Mouse (Mus musculus) thymus, adult 2 months (tissue): ENCODE measurements at regions not wholly inside any gene's neighbourhood (a gene's known extent, or its start where the extent isn't known, plus 50 kb on each side); places are given as distances from the start of the nearest gene placed in this dataset.

Experiments used
- DNase-seq: peaks from one replicate; pipeline ENCODE4 v3.0.0; 2021
- H3K27ac ChIP-seq: fragments of 200-500 bp; 2 replicates; pipeline ENCODE4 v1.5.1; 2012; ENCODE audit warnings: low read length, control low read depth; ENCODE audit not compliant: control insufficient read depth, insufficient read depth
- H3K27me3 ChIP-seq: fragments of 200-500 bp; 2 replicates; pipeline ENCODE4 v1.6.1; 2012; ENCODE audit warnings: mild to moderate bottlenecking, low read length, moderate library complexity, mixed read lengths; ENCODE audit not compliant: control insufficient read depth, insufficient read depth
- H3K36me3 ChIP-seq: fragments of 200-500 bp; 2 replicates; pipeline ENCODE4 v1.6.1; 2012; ENCODE audit warnings: mild to moderate bottlenecking, low read length, moderate library complexity; ENCODE audit not compliant: control insufficient read depth, insufficient read depth
- H3K4me1 ChIP-seq: fragments of 200-500 bp; replicated peaks from 2 replicates; pipeline ENCODE4 v1.6.1; 2012; ENCODE audit warnings: low read length; ENCODE audit not compliant: control insufficient read depth, insufficient read depth
- H3K4me3 ChIP-seq: fragments of 200-500 bp; 2 replicates; pipeline ENCODE4 v1.5.1; 2012; ENCODE audit warnings: mild to moderate bottlenecking, low read length, control low read depth, moderate library complexity; ENCODE audit not compliant: control insufficient read depth, insufficient read depth
- CTCF ChIP-seq: fragments of 200-500 bp; IDR thresholded peaks from 2 replicates; pipeline ENCODE4 v1.5.1; 2012; ENCODE audit warnings: mild to moderate bottlenecking, control low read depth, low read length, moderate library complexity, borderline replicate concordance; ENCODE audit not compliant: control insufficient read depth, poor library complexity, insufficient read depth; ENCODE audit errors: extremely low read depth
- POLR2A ChIP-seq: fragments of 200-500 bp; IDR thresholded peaks from 2 replicates; pipeline ENCODE4 v1.6.1; 2012; ENCODE audit warnings: mild to moderate bottlenecking, low read length, control low read depth, moderate library complexity; ENCODE audit not compliant: control insufficient read depth, poor library complexity, insufficient read depth; ENCODE audit errors: extremely low read depth
- WGBS: fragments of 180-500 bp; shearing (Covaris S2); methylation state at CpG from one replicate; pipeline ENCODE4 v1.1.7; 2018; 5-methylcytosine and 5-hydroxymethylcytosine counted together

GRCm38 (mm10) chr8:8131961-8132376 is 529.1 kb downstream of the Efnb2 start:
- TF ChIP-seq CTCF: no peak
- no peak for TF ChIP-seq POLR2A
- H3K4me3 ChIP-seq: no peak overlapping the region
- 69% methylated on average over 3 of the region's 3 CpGs for WGBS
- H3K36me3 ChIP-seq: no peaks in the 10 kb centered on the region
- H3K27me3 ChIP-seq: no peaks in the 10 kb centered on the region; the same call in 1 of the 2 replicates
- H3K4me1 ChIP-seq: no peaks in the 10 kb centered on the region
- DNase-seq: no peak
- no peak overlapping the region for H3K27ac ChIP-seq

- Histone ChIP-seq H3K36me3 (no peaks in the 10 kb centered on the region), H3K27ac (no peak overlapping the region), H3K4me1 (no peaks in the 10 kb centered on the region), H3K4me3 (no peak overlapping the region), H3K27me3 (no peaks in the 10 kb centered on the region; the same call in 1 of the 2 replicates)
- DNase-seq: no peak
- WGBS: 79% methylated on average over 2 of the region's 2 CpGs
- no peak for TF ChIP-seq POLR2A
- no peak for TF ChIP-seq CTCF
Observed at GRCm38 (mm10) chr8:8130806-8131205, 530.2 kb downstream of the Efnb2 start.

- no peak for DNase-seq
- Histone ChIP-seq H3K36me3 (no peaks in the 10 kb centered on the region), H3K4me3 (no peak overlapping the region), H3K4me1 (no peaks in the 10 kb centered on the region), H3K27ac (no peak overlapping the region), H3K27me3 (no peaks in the 10 kb centered on the region)
- WGBS: 75% methylated on average over 6 of the region's 6 CpGs
- TF ChIP-seq POLR2A (no peak), CTCF (no peak)
Observed at GRCm38 (mm10) chr8:8115595-8116429, 545.2 kb downstream of the Efnb2 start.

DNA sequence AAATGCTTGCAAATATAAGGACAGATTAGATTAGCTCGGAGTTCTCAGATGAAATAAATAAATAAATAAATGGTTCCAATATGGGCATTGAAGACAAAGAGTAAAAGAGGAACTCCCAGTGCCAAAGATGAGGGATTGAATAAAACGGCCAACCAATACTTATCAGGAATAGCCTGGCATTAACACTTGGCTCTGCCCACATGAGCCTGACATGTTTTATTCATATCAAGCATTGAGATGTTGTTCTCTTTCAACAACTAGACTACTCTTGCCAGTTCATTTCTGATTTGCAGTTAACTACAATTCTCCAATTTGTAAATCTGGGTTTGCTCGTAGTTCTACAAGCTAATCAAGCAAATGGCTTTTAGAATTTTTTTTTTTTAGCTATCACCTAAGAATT is 546.4 kb downstream of the Efnb2 start:
- WGBS: 89% methylated on average over 3 of the region's 3 CpGs
- TF ChIP-seq POLR2A (no peak), CTCF (no peak)
- H3K4me1 ChIP-seq: no peaks in the 10 kb centered on the region

DNA sequence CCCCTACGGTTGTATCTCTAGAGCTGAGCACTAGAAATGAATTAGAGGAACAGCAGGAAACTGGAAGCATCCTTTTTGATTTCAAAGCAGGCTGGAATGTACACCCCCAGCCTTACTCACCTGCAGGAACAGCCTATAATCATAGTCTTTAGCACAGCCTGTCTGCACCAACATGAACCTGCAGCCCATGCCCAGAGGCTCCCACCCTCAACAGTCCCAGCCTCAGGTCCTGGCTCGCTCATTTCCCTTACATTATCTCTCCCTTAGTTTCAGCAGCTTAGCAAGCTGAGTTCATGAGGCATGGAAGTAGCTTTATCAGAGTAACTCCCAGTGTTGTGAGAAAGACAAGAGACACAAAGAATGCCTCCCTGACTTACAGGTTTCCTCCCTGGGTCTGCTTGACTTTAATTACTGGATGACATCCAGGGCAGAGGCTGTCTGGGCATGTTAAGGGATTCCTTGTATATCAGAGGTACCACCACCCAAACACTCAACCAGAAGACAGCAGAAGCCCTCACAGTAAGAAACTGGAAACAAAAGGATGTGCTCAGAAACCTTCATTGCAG is 551.2 kb downstream of the Efnb2 start:
- no peak for TF ChIP-seq CTCF
- TF ChIP-seq POLR2A: no peak
- Histone ChIP-seq H3K27me3 (no peaks in the 10 kb centered on the region), H3K36me3 (no peaks in the 10 kb centered on the region), H3K4me3 (no peak overlapping the region), H3K27ac (no peak overlapping the region), H3K4me1 (no peaks in the 10 kb centered on the region)
- DNase-seq: no peak
- 76% methylated on average over 2 of the region's 2 CpGs for WGBS

More for the DNA sequence above, 546.4 kb downstream of the Efnb2 start:
- no peak for DNase-seq
- no peaks in the 10 kb centered on the region for H3K27me3 ChIP-seq
- H3K4me3 ChIP-seq: no peak overlapping the region
- H3K36me3 ChIP-seq: no peaks in the 10 kb centered on the region
- no peak overlapping the region for H3K27ac ChIP-seq

DNA sequence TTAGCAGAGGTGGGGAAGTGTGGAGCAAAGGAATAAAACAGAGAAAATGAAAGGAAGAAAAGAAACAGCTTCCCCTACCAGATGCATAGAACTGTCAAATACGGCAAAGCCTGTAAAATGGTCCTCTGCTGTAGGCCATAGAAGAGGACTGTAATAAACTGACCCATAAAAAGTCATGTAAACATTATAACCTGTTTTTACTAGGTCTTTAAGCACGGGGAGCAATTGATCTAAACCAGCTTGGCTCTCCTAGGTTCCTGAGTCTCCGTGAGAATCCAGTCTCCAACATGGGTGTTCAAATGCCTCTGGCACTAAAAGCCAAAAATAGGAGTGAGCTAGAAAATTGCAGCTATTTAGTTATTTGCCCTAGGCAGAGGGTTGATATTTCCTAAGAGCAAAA is 557.5 kb downstream of the Efnb2 start:
- DNase-seq: no peak
- Histone ChIP-seq H3K4me3 (no peak overlapping the region), H3K36me3 (no peaks in the 10 kb centered on the region), H3K4me1 (no peaks in the 10 kb centered on the region), H3K27me3 (no peaks in the 10 kb centered on the region), H3K27ac (no peak overlapping the region)
- TF ChIP-seq POLR2A (no peak), CTCF (no peak)
- WGBS: 78% methylated on average over 3 of the region's 3 CpGs
